Mouse (Mus musculus): ENCODE data around the gene Foxn4. TPM values are rescaled to one million over a fixed set of nuclear protein-coding genes. Genes with fewer than 3 reads are reported as not detected.

The Foxn4 gene
- polyA plus RNA-seq, 1 experiment from 2014 or later = 0.42 TPM

Other genes starting within 250 kb of the Foxn4 start
- gene Usp30, start 208.3 kb downstream of the Foxn4 start, polyA plus RNA-seq (2014; fragmentation: Nextera tagmentation; extraction: Ambion mirVana) = 10.0 and 11.4 TPM in 2 replicates
- 3.3 and 4.1 TPM in 2 replicates for gene Svop, start 182.2 kb downstream of the Foxn4 start, polyA plus RNA-seq (2014; fragmentation: Nextera tagmentation; extraction: Ambion mirVana)
- 13.5 and 13.8 TPM in 2 replicates for gene Alkbh2, start 145.6 kb downstream of the Foxn4 start, polyA plus RNA-seq (2014; fragmentation: Nextera tagmentation; extraction: Ambion mirVana)
- 37.6 and 37.9 TPM in 2 replicates for gene Ung, start 143.4 kb downstream of the Foxn4 start, polyA plus RNA-seq (2014; fragmentation: Nextera tagmentation; extraction: Ambion mirVana)
- gene Acacb, start 127.3 kb downstream of the Foxn4 start, polyA plus RNA-seq (2014; fragmentation: Nextera tagmentation; extraction: Ambion mirVana) = 2.9 and 3.6 TPM in 2 replicates
- 0.38 and 1.2 TPM in 2 replicates for gene Myo1h, start 15.4 kb upstream of the Foxn4 start, polyA plus RNA-seq (2014; fragmentation: Nextera tagmentation; extraction: Ambion mirVana)
- gene Kctd10, start 106.7 kb upstream of the Foxn4 start, polyA plus RNA-seq (2014; fragmentation: Nextera tagmentation; extraction: Ambion mirVana) = 110 TPM in 2 replicates
- gene Ube3b, start 106.8 kb upstream of the Foxn4 start, polyA plus RNA-seq (2014; fragmentation: Nextera tagmentation; extraction: Ambion mirVana) = 42.3 and 44.9 TPM in 2 replicates
- gene Mmab, start 170.3 kb upstream of the Foxn4 start, polyA plus RNA-seq (2014; fragmentation: Nextera tagmentation; extraction: Ambion mirVana) = 22.4 and 27.2 TPM in 2 replicates
- gene Mvk, start 170.5 kb upstream of the Foxn4 start, polyA plus RNA-seq (2014; fragmentation: Nextera tagmentation; extraction: Ambion mirVana) = 53.0 and 60.9 TPM in 2 replicates